Mouse (Mus musculus) limb, embryonic 14.5 days (tissue): Measurements from ENCODE around the gene Lhfp. TPM values are rescaled to one million over a fixed set of nuclear protein-coding genes. Genes with fewer than 3 reads are reported as not detected.

ENCODE experiments used
- ATAC-seq: fragments of 200-750 bp; cut with Nextera tagmentation; 2 replicates; pipeline ENCODE4 v1.8.0; 2017; ENCODE audit warnings: low read depth, moderate number of reproducible peaks, moderate TSS enrichment; ENCODE audit not compliant: low FRiP score
- DNase-seq: peaks from one replicate; pipeline ENCODE4 v3.0.0-alpha.2; 2015; ENCODE audit warnings: low spot score
- H3K27ac ChIP-seq: fragments of 300-500 bp; sonication (generic); replicated peaks from 2 replicates; pipeline ENCODE4 v1.5.1; 2014; ENCODE audit warnings: low read depth, mild to moderate bottlenecking, low read length, moderate library complexity, mixed read lengths
- H3K27me3 ChIP-seq: fragments of 300-500 bp; sonication (generic); 2 replicates; pipeline ENCODE4 v1.6.1; 2014; ENCODE audit warnings: low read length, mixed read lengths; ENCODE audit not compliant: control insufficient read depth, insufficient read depth
- H3K36me3 ChIP-seq: fragments of 300-500 bp; sonication (generic); 2 replicates; pipeline ENCODE4 v1.6.1; 2014; ENCODE audit warnings: mild to moderate bottlenecking, low read length, moderate library complexity, mixed read lengths; ENCODE audit not compliant: control insufficient read depth, insufficient read depth
- H3K4me1 ChIP-seq: fragments of 300-500 bp; sonication (generic); 2 replicates; pipeline ENCODE4 v1.6.1; 2014; ENCODE audit warnings: antibody characterized with exemption, low read length, mixed read lengths; ENCODE audit not compliant: control insufficient read depth, insufficient read depth
- H3K4me2 ChIP-seq: fragments of 300-500 bp; sonication (generic); replicated peaks from 2 replicates; pipeline ENCODE4 v1.6.1; 2014; ENCODE audit warnings: low read depth, mild to moderate bottlenecking, low read length, moderate library complexity; ENCODE audit not compliant: severe bottlenecking
- H3K4me3 ChIP-seq: fragments of 300-500 bp; sonication (generic); replicated peaks from 2 replicates; pipeline ENCODE4 v1.5.1; 2014; ENCODE audit warnings: low read length
- H3K9ac ChIP-seq: fragments of 300-500 bp; sonication (generic); 2 replicates; pipeline ENCODE4 v1.6.1; 2014; ENCODE audit warnings: mild to moderate bottlenecking, low read depth, low read length, moderate library complexity; ENCODE audit not compliant: severe bottlenecking
- H3K9me3 ChIP-seq: fragments of 300-500 bp; sonication (generic); 2 replicates; pipeline ENCODE4 v1.6.1; 2016; ENCODE audit warnings: low read length; ENCODE audit not compliant: control insufficient read depth
- POLR2A ChIP-seq: fragments of 200-500 bp; IDR thresholded peaks from 2 replicates; pipeline ENCODE4 v1.8.0; 2012; ENCODE audit warnings: inconsistent platforms, mild to moderate bottlenecking, moderate library complexity, borderline replicate concordance; ENCODE audit not compliant: insufficient read depth, insufficient read length; ENCODE audit errors: extremely low read depth
- WGBS: fragments of 180-500 bp; shearing (Covaris S2); extraction: QIAGEN DNeasy Blood & Tissue Kit; methylation state at CpG from one replicate; pipeline ENCODE4 v1.1.7; 2014; 5-methylcytosine and 5-hydroxymethylcytosine counted together
- polyA plus RNA-seq, 2 experiments: library from polyadenylated mRNA; depleted of rRNA in 1 of 2; stranded (reverse) in 1 of 2; unstranded in 1 of 2; fragments of >200 nt; fragmentation: Nextera tagmentation in 1 of 2; extraction: Ambion mirVana in 1 of 2; gene quantifications; 2 replicates each; pipeline versions ENCODE4 v1.2.1 to v1.2.3; 2012 to 2014

Gene Lhfp
- polyA plus RNA-seq, 2 experiments: 83.3 to 94.0 TPM

DNA sequence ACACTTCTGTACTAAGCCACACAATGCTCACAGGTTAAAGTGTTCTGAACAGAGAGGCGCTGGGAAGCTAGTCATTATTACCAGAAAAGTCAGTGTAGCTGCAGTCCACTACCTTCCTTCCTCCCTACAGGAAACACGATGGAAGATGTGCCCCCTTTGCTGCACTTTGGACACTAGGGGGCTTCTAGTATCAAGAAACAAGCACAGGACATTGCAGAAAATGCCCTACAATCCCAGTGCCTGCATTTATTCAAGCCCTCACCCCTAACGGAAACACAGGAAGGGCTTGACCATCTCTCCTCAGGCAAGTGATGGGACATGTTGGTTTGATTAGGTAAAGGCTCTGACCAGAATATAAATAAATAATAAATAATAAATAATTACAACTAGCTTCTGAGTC lies 7.9 kb upstream of the Lhfp start:
- ATAC-seq: no peak
- H3K36me3 ChIP-seq: no peaks in the 10 kb centered on the region
- no peaks in the 10 kb centered on the region for H3K9me3 ChIP-seq
- H3K4me3 ChIP-seq: no peak overlapping the region
- H3K27me3 ChIP-seq: no peaks in the 10 kb centered on the region
- H3K27ac ChIP-seq: no peak overlapping the region
- 19% methylated on average over 3 of the region's 3 CpGs for WGBS
- no peak for TF ChIP-seq POLR2A
- peaks cover 3% of the 10 kb centered on the region; the same call in 1 of the 2 replicates for H3K4me1 ChIP-seq
- H3K4me2 ChIP-seq: no peak overlapping the region
- no peak overlapping the region for H3K9ac ChIP-seq
- peak; percentile 56 for DNase-seq

DNA sequence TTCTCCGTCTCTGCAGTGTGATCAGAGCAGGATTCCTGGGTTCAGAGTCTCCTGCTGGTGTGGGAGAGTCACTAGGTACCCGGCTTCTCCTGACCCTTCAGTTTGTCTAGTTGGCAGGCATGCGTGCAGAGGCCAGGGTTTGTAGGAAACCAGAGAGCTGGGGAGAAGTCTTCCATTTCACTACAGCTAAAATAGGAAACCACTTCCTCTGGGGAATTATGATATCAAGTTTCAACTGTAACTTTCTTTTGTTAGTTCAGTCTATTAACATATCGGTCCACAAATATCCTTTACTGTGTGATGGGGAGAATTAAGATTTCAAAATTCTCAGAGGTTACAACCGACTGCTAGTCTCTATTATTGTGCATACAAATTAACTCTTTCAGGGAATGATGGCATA lies 5.3 kb upstream of the Lhfp start:
- Histone ChIP-seq H3K4me2 (no peak overlapping the region), H3K9me3 (no peaks in the 10 kb centered on the region), H3K36me3 (no peaks in the 10 kb centered on the region), H3K27ac (no peak overlapping the region), H3K4me3 (no peak overlapping the region), H3K27me3 (no peaks in the 10 kb centered on the region), H3K9ac (no peak overlapping the region), H3K4me1 (peaks cover 12% of the 10 kb centered on the region)
- no peak for TF ChIP-seq POLR2A
- no peak for ATAC-seq
- WGBS: 52% methylated on average over 5 of the region's 5 CpGs
- DNase-seq: no peak

DNA sequence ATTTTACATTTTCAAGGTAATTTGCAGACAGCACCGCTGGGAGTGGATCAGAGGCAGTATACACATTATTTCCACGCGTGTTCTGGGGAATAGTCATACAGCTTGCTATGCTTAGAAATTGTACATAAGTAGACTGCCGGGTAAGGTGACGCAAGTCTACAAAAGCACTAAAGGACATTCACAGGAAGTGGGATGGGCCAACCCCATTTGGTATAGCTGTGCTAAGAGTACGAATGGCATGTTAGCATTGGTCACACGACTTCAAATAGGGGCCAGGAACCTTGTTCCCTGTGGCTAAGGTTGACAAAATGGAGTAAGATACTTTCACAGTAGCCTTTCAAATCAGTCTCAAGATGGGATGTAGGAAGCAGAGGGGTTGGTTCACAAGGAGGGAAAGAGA lies 4.4 kb upstream of the Lhfp start:
- ATAC-seq: no peak
- 84% methylated on average over 7 of the region's 7 CpGs for WGBS
- TF ChIP-seq POLR2A: no peak

DNA sequence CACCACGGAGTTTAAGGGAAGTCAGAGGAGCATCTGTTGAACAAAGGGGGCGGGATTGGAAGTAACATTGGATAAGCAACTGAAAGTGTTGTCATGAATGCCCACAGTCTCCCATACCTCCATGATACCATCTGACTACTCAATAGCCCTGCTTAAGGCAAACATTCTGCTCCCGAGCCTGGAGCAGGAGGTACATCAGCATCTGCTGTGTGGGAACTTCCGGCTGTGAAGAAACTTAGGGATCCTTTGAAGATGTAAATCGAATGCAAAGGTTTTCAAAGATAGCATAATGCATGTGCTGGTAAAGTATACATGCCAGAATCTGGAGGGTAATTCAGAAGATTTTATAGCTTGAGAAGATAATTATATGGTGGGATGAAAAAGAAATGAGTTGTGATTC lies 2.4 kb upstream of the Lhfp start:
- Histone ChIP-seq H3K27ac (no peak overlapping the region), H3K4me3 (no peak overlapping the region), H3K4me1 (peaks cover 22% of the 10 kb centered on the region), H3K9me3 (no peaks in the 10 kb centered on the region), H3K36me3 (no peaks in the 10 kb centered on the region), H3K4me2 (no peak overlapping the region), H3K27me3 (no peaks in the 10 kb centered on the region), H3K9ac (no peak overlapping the region)
- 66% methylated on average over 5 of the region's 5 CpGs for WGBS
- no peak for ATAC-seq
- TF ChIP-seq POLR2A: no peak
- DNase-seq: no peak

More for the DNA sequence above, 4.4 kb upstream of the Lhfp start:
- Histone ChIP-seq H3K36me3 (no peaks in the 10 kb centered on the region), H3K9ac (no peak overlapping the region), H3K4me3 (no peak overlapping the region), H3K9me3 (no peaks in the 10 kb centered on the region), H3K4me1 (peaks cover 12% of the 10 kb centered on the region), H3K4me2 (no peak overlapping the region), H3K27me3 (no peaks in the 10 kb centered on the region), H3K27ac (no peak overlapping the region)
- DNase-seq: no peak

DNA sequence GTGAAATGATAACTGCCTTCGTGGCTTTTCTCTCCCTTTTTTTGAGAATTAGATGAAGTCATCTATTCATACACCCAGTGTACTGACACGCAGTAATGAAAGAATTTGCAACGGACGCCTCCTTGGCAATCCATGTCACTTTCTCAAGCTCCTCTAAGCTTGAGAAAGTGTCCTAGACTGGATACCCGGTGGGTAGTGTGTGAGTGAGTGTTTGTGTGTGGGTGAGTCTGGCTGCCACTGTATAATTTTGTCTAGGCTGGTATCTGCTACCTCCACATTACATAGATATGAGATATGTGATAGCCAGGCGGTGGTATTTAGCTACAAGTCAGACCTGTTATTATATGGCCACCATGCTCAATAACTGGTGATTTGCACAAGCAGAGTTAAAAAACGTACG lies 1.6 kb upstream of the Lhfp start:
- Histone ChIP-seq H3K9ac (no peak overlapping the region), H3K4me1 (peaks cover 25% of the 10 kb centered on the region), H3K9me3 (no peaks in the 10 kb centered on the region), H3K27ac (no peak overlapping the region), H3K36me3 (no peaks in the 10 kb centered on the region), H3K4me3 (no peak overlapping the region), H3K4me2 (no peak overlapping the region), H3K27me3 (no peaks in the 10 kb centered on the region)
- 79% methylated on average over 8 of the region's 8 CpGs for WGBS
- no peak for ATAC-seq
- no peak for TF ChIP-seq POLR2A
- DNase-seq: no peak
